Mouse (Mus musculus) cerebellum, postnatal 4 days (tissue): ENCODE data around the gene Hexa.

ENCODE experiments used
- DNase-seq, 2 experiments: peaks; one replicate each; pipeline ENCODE4 v3.0.0; 2022; ENCODE audit warnings: low spot score in 2 of 2, mixed read lengths in 1 of 2

Hexa gene

GRCm38 (mm10) chr9:59539441-59540137 is at the start of gene Hexa, which contains the start of gene Tmem202:
Hexa (plus strand) TSS chr9:59539540.
Tmem202 (minus strand) TSS chr9:59539847.
- peak; percentile 52 to 76 for DNase-seq

GRCm38 (mm10) chr9:59508146-59508545 is 31.2 kb upstream of the Hexa start:
- DNase-seq, result no peak

GRCm38 (mm10) chr9:59512381-59512780 is 27.0 kb upstream of the Hexa start:
- DNase-seq, result no peak

- no peak for DNase-seq
Measured at GRCm38 (mm10) chr9:59515069-59515468, 24.3 kb upstream of the Hexa start.

- no peak for DNase-seq
Measured at GRCm38 (mm10) chr9:59517127-59517526, 22.2 kb upstream of the Hexa start.

GRCm38 (mm10) chr9:59518976-59519375 is 20.4 kb upstream of the Hexa start:
- DNase-seq, result peak in 1 of 2 experiments; percentile 66

GRCm38 (mm10) chr9:59519396-59519795 is 19.9 kb upstream of the Hexa start:
- DNase-seq, result no peak

GRCm38 (mm10) chr9:59522906-59523305 is 16.4 kb upstream of the Hexa start:
- DNase-seq, result no peak

- no peak for DNase-seq
Measured at GRCm38 (mm10) chr9:59526727-59527126, 12.6 kb upstream of the Hexa start.

GRCm38 (mm10) chr9:59527580-59527979 is 11.8 kb upstream of the Hexa start:
- no peak for DNase-seq

GRCm38 (mm10) chr9:59528274-59528673 is 11.1 kb upstream of the Hexa start:
- DNase-seq, result no peak

GRCm38 (mm10) chr9:59531645-59532044 is 7.7 kb upstream of the Hexa start:
- no peak for DNase-seq

GRCm38 (mm10) chr9:59533422-59533821 is 5.9 kb upstream of the Hexa start:
- no peak for DNase-seq

GRCm38 (mm10) chr9:59533889-59534288 is 5.5 kb upstream of the Hexa start:
- no peak for DNase-seq

GRCm38 (mm10) chr9:59537651-59538050 is 1.7 kb upstream of the Hexa start:
- no peak for DNase-seq

- DNase-seq, result no peak
Measured at GRCm38 (mm10) chr9:59541617-59542016, 2.3 kb downstream of the Hexa start.

- no peak for DNase-seq
Measured at GRCm38 (mm10) chr9:59542766-59543324, 3.5 kb downstream of the Hexa start.

GRCm38 (mm10) chr9:59544739-59545138 is 5.4 kb downstream of the Hexa start:
- DNase-seq, result no peak

- DNase-seq, result no peak
Measured at GRCm38 (mm10) chr9:59547869-59548268, 8.5 kb downstream of the Hexa start.

- no peak for DNase-seq
Measured at GRCm38 (mm10) chr9:59548961-59549487, 9.7 kb downstream of the Hexa start.

- no peak for DNase-seq
Measured at GRCm38 (mm10) chr9:59550077-59550476, 10.7 kb downstream of the Hexa start.

- DNase-seq, result no peak
Measured at GRCm38 (mm10) chr9:59551017-59551416, 11.7 kb downstream of the Hexa start.

- no peak for DNase-seq
Measured at GRCm38 (mm10) chr9:59551620-59552031, 12.3 kb downstream of the Hexa start.
